Mouse (Mus musculus): ENCODE results near the gene Pde2a. TPM values are rescaled to one million over a fixed set of nuclear protein-coding genes. Genes with fewer than 3 reads are reported as not detected.

The Pde2a gene
- polyA plus RNA-seq, 1 experiment from 2014 or later = 6.9 TPM

GRCm38 (mm10) chr7:101393694-101394504 is 27.6 kb upstream of the Pde2a start:
- Histone ChIP-seq H3K4me3 (ENCODE audit: low read depth, low read length) (no peak overlapping the region), H3K27me3 (ENCODE audit: control insufficient read depth, insufficient read depth, low read length) (no peaks in the 10 kb centered on the region), H3K9ac (ENCODE audit: low read length) (peak overlapping the region; percentile 32), H3K27ac (replicated peaks; ENCODE audit: low read depth, low read length) (peak overlapping the region; percentile 64), H3K36me3 (ENCODE audit: control insufficient read depth, insufficient read depth, low read length) (0 out of 2 replicates have a peak, but pooled peaks cover 2% of the 10 kb centered on the region), H3K9me3 (ENCODE audit: control insufficient read depth, low read length) (no peaks in the 10 kb centered on the region), H3K4me2 (ENCODE audit: low read depth, severe bottlenecking) (no peak overlapping the region), H3K4me1 (ENCODE audit: control insufficient read depth, insufficient read depth, low read length) (peaks cover 23% of the 10 kb centered on the region)
- ATAC-seq (ENCODE audit: insufficient number of reproducible peaks, low FRiP score, low TSS enrichment, low read depth) = peak; percentile 54
- WGBS = 29% methylated on average over 8 of the region's 8 CpGs
- peak; percentile 63 for DNase-seq (ENCODE audit: low spot score)

GRCm38 (mm10) chr7:101394569-101394968 is 26.9 kb upstream of the Pde2a start:
- no peak for ATAC-seq (ENCODE audit: insufficient number of reproducible peaks, low FRiP score, low TSS enrichment, low read depth)
- 61% methylated on average over 3 of the region's 3 CpGs for WGBS
- Histone ChIP-seq H3K27me3 (ENCODE audit: control insufficient read depth, insufficient read depth, low read length) (no peaks in the 10 kb centered on the region), H3K27ac (replicated peaks; ENCODE audit: low read depth, low read length) (peak overlapping the region; percentile 64), H3K9me3 (ENCODE audit: control insufficient read depth, low read length) (no peaks in the 10 kb centered on the region), H3K4me1 (ENCODE audit: control insufficient read depth, insufficient read depth, low read length) (peaks cover 23% of the 10 kb centered on the region), H3K36me3 (ENCODE audit: control insufficient read depth, insufficient read depth, low read length) (peaks cover 4% of the 10 kb centered on the region; the same call in 1 of the 2 replicates), H3K9ac (ENCODE audit: low read length) (peak overlapping the region; percentile 32), H3K4me2 (ENCODE audit: low read depth, severe bottlenecking) (no peak overlapping the region; the same call in 1 of the 2 replicates), H3K4me3 (ENCODE audit: low read depth, low read length) (no peak overlapping the region)
- no peak for DNase-seq (ENCODE audit: low spot score)

GRCm38 (mm10) chr7:101395471-101395870 is 26.0 kb upstream of the Pde2a start:
- Histone ChIP-seq H3K4me1 (ENCODE audit: control insufficient read depth, insufficient read depth, low read length) (peaks cover 23% of the 10 kb centered on the region), H3K36me3 (ENCODE audit: control insufficient read depth, insufficient read depth, low read length) (peaks cover 4% of the 10 kb centered on the region; the same call in 1 of the 2 replicates), H3K9ac (ENCODE audit: low read length) (no peak overlapping the region), H3K27ac (replicated peaks; ENCODE audit: low read depth, low read length) (no peak overlapping the region), H3K4me3 (ENCODE audit: low read depth, low read length) (no peak overlapping the region), H3K27me3 (ENCODE audit: control insufficient read depth, insufficient read depth, low read length) (no peaks in the 10 kb centered on the region), H3K9me3 (ENCODE audit: control insufficient read depth, low read length) (no peaks in the 10 kb centered on the region), H3K4me2 (ENCODE audit: low read depth, severe bottlenecking) (no peak overlapping the region)
- ATAC-seq (ENCODE audit: insufficient number of reproducible peaks, low FRiP score, low TSS enrichment, low read depth) = no peak
- 92% methylated on average over 2 of the region's 2 CpGs for WGBS
- no peak for DNase-seq (ENCODE audit: low spot score)

DNA sequence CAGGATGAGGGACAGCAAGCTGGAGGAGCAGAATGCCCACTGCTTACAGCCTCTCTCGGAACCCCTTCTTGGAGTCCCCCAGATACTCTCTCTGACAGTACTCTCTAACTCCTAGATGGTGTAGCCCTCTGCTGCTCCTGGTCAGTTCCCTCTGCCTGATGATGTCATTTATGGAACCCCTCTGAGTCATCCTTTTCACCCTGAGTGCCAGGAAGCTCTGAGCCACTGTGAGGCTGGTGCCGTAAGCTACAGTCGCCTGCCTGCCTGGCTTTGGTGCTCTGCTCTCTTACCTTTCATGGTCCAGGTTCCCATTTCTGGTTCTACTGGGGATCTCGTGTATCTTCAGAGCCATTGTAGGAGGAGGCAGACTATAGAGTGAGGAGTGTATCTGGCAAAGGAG is 24.3 kb upstream of the Pde2a start:
- DNase-seq (ENCODE audit: low spot score) = no peak
- peaks cover 23% of the 10 kb centered on the region for H3K4me1 ChIP-seq (ENCODE audit: control insufficient read depth, insufficient read depth, low read length)
- peaks cover 4% of the 10 kb centered on the region; the same call in 1 of the 2 replicates for H3K36me3 ChIP-seq (ENCODE audit: control insufficient read depth, insufficient read depth, low read length)
- H3K4me2 ChIP-seq (ENCODE audit: low read depth, severe bottlenecking) = no peak overlapping the region
- no peak for ATAC-seq (ENCODE audit: insufficient number of reproducible peaks, low FRiP score, low TSS enrichment, low read depth)
- H3K27ac ChIP-seq (replicated peaks; ENCODE audit: low read depth, low read length) = no peak overlapping the region
- no peak overlapping the region for H3K4me3 ChIP-seq (ENCODE audit: low read depth, low read length)
- H3K27me3 ChIP-seq (ENCODE audit: control insufficient read depth, insufficient read depth, low read length) = no peaks in the 10 kb centered on the region
- 90% methylated on average over 4 of the region's 4 CpGs for WGBS
- H3K9ac ChIP-seq (ENCODE audit: low read length) = no peak overlapping the region
- no peaks in the 10 kb centered on the region for H3K9me3 ChIP-seq (ENCODE audit: control insufficient read depth, low read length)

DNA sequence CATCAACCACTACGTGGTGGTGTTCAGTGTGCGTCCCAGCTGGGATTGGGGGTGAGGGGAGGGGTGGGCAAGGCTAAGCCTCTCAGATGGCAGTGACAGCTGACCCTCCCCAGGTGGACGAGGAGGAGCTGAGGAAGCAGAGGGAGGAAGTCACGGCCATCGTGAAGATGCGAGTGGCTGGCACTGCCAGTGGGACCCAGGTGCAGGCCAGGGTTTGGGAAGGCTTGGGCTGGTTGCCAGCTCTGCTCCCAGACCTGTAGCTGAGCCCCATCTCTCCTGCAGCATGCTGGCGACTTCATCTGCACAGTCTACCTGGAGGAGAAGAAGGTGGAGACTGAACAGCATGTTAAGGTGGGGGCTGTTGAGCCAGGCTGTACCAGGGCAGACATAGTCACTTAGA is 20.0 kb upstream of the Pde2a start:
- DNase-seq (ENCODE audit: low spot score) (no peak), ATAC-seq (ENCODE audit: insufficient number of reproducible peaks, low FRiP score, low TSS enrichment, low read depth) (no peak)
- Histone ChIP-seq H3K4me2 (ENCODE audit: low read depth, severe bottlenecking) (no peak overlapping the region), H3K4me3 (ENCODE audit: low read depth, low read length) (no peak overlapping the region), H3K27me3 (ENCODE audit: control insufficient read depth, insufficient read depth, low read length) (no peaks in the 10 kb centered on the region), H3K9ac (ENCODE audit: low read length) (no peak overlapping the region), H3K27ac (replicated peaks; ENCODE audit: low read depth, low read length) (no peak overlapping the region), H3K4me1 (ENCODE audit: control insufficient read depth, insufficient read depth, low read length) (no peaks in the 10 kb centered on the region), H3K36me3 (ENCODE audit: control insufficient read depth, insufficient read depth, low read length) (peaks cover 8% of the 10 kb centered on the region; the same call in 1 of the 2 replicates), H3K9me3 (ENCODE audit: control insufficient read depth, low read length) (no peaks in the 10 kb centered on the region)
- WGBS = 80% methylated on average over 7 of the region's 7 CpGs

GRCm38 (mm10) chr7:101403831-101404230 is 17.7 kb upstream of the Pde2a start:
- no peak for DNase-seq (ENCODE audit: low spot score)
- Histone ChIP-seq H3K9ac (ENCODE audit: low read length) (no peak overlapping the region), H3K36me3 (ENCODE audit: control insufficient read depth, insufficient read depth, low read length) (peaks cover 6% of the 10 kb centered on the region; the same call in 1 of the 2 replicates), H3K4me2 (ENCODE audit: low read depth, severe bottlenecking) (no peak overlapping the region), H3K4me3 (ENCODE audit: low read depth, low read length) (no peak overlapping the region), H3K4me1 (ENCODE audit: control insufficient read depth, insufficient read depth, low read length) (no peaks in the 10 kb centered on the region), H3K9me3 (ENCODE audit: control insufficient read depth, low read length) (no peaks in the 10 kb centered on the region), H3K27ac (replicated peaks; ENCODE audit: low read depth, low read length) (no peak overlapping the region), H3K27me3 (ENCODE audit: control insufficient read depth, insufficient read depth, low read length) (no peaks in the 10 kb centered on the region)
- 94% methylated on average over 5 of the region's 5 CpGs for WGBS
- ATAC-seq (ENCODE audit: insufficient number of reproducible peaks, low FRiP score, low TSS enrichment, low read depth) = no peak

DNA sequence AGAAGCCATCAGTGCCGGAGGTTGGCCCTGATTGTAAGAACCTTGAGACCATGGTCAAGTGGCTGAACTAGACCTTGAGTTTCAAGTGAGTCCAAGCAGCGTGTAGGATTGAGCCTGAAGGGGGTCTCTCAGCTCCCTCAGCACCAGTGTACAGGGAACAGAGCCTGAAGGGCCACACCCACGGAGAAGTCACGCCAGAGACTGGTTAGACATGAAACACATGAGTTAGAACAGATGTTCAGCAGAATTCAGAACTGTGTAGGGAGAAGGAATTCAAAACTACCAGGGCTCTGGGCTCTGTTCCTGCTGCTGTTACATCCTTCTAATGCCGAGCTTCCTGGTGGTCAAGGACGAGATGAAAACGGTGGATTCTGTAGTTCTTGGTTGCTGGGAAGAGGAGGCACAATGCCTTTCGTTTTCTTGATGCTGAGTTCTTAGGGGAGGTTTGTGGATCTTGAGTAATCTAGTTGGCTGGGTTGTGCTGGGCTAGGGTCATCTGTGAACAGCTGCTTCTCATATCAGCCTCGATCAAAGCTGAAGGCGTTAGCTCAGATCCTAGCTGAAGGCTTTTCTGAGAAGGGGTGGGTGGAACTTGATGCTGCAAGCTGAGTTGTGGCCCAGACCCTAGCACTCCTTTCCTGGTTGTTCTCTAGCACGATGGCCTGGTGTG is 11.1 kb upstream of the Pde2a start, which contains the start of gene Gm45837:
Gene Gm45837 (plus strand): TSS at position 620 of the 670 bp plus-strand sequence.
- DNase-seq (ENCODE audit: low spot score) = no peak
- no peaks in the 10 kb centered on the region for H3K27me3 ChIP-seq (ENCODE audit: control insufficient read depth, insufficient read depth, low read length)
- 79% methylated on average over 11 of the region's 11 CpGs for whole genome bisulfite sequencing
- no peak for ATAC-seq (ENCODE audit: insufficient number of reproducible peaks, low FRiP score, low TSS enrichment, low read depth)
- H3K9ac ChIP-seq (ENCODE audit: low read length) = no peak within 1 kb of the TSS
- no peaks in the 10 kb centered on the region; the same call in 1 of the 2 replicates for H3K36me3 ChIP-seq (ENCODE audit: control insufficient read depth, insufficient read depth, low read length)
- H3K4me1 ChIP-seq (ENCODE audit: control insufficient read depth, insufficient read depth, low read length) = peaks cover 6% of the 10 kb centered on the region; the same call in 1 of the 2 replicates
- no peak within 1 kb of the TSS for H3K4me2 ChIP-seq (ENCODE audit: low read depth, severe bottlenecking)
- no peak within 1 kb of the TSS for H3K27ac ChIP-seq (replicated peaks; ENCODE audit: low read depth, low read length)
- H3K4me3 ChIP-seq (ENCODE audit: low read depth, low read length) = no peak within 1 kb of the TSS
- H3K9me3 ChIP-seq (ENCODE audit: control insufficient read depth, low read length) = no peaks in the 10 kb centered on the region

- Histone ChIP-seq H3K27ac (replicated peaks; ENCODE audit: low read depth, low read length) (no peak overlapping the region), H3K9me3 (ENCODE audit: control insufficient read depth, low read length) (no peaks in the 10 kb centered on the region), H3K27me3 (ENCODE audit: control insufficient read depth, insufficient read depth, low read length) (no peaks in the 10 kb centered on the region), H3K4me3 (ENCODE audit: low read depth, low read length) (no peak overlapping the region), H3K4me1 (ENCODE audit: control insufficient read depth, insufficient read depth, low read length) (peaks cover 6% of the 10 kb centered on the region; the same call in 1 of the 2 replicates), H3K36me3 (ENCODE audit: control insufficient read depth, insufficient read depth, low read length) (no peaks in the 10 kb centered on the region; the same call in 1 of the 2 replicates), H3K9ac (ENCODE audit: low read length) (no peak overlapping the region), H3K4me2 (ENCODE audit: low read depth, severe bottlenecking) (no peak overlapping the region)
- ATAC-seq (ENCODE audit: insufficient number of reproducible peaks, low FRiP score, low TSS enrichment, low read depth) = peak; percentile 29; the same call in 1 of the 2 replicates
- peak; percentile 94 for DNase-seq (ENCODE audit: low spot score)
Observed at GRCm38 (mm10) chr7:101412796-101413195, 8.7 kb upstream of the Pde2a start.

Data from limb, embryonic 11.5 days (tissue).